Mouse (Mus musculus): ENCODE results near the gene Orc1.

Orc1 gene

GRCm38 (mm10) chr4:108578840-108579742 lies at the start of gene Orc1, which contains the start of gene Prpf38a:
Gene Orc1 (plus strand): TSS chr4:108579423.
Gene Prpf38a (minus strand): TSS chr4:108579336.
- DNase-seq: peak; percentile 98

GRCm38 (mm10) chr4:108539701-108540100 lies 39.5 kb upstream of the Orc1 start:
- no peak for DNase-seq

GRCm38 (mm10) chr4:108565026-108565425 lies 14.2 kb upstream of the Orc1 start:
- no peak for DNase-seq

GRCm38 (mm10) chr4:108572644-108573043 lies 6.6 kb upstream of the Orc1 start:
- no peak for DNase-seq

GRCm38 (mm10) chr4:108579743-108580411 lies 654 bp downstream of the Orc1 start:
- DNase-seq: no peak

- no peak for DNase-seq
Observed at GRCm38 (mm10) chr4:108593376-108593775, 14.2 kb downstream of the Orc1 start.

- DNase-seq: no peak
Observed at GRCm38 (mm10) chr4:108595785-108596184, 16.6 kb downstream of the Orc1 start.

- DNase-seq: no peak
Observed at GRCm38 (mm10) chr4:108598306-108598705, 19.1 kb downstream of the Orc1 start.

GRCm38 (mm10) chr4:108601870-108602269 lies 22.6 kb downstream of the Orc1 start:
- no peak for DNase-seq

- DNase-seq: no peak
Observed at GRCm38 (mm10) chr4:108608651-108609050, 29.4 kb downstream of the Orc1 start.

- DNase-seq: no peak
Observed at GRCm38 (mm10) chr4:108610935-108611334, 31.7 kb downstream of the Orc1 start.

GRCm38 (mm10) chr4:108618586-108618985 lies 39.4 kb downstream of the Orc1 start:
- DNase-seq: no peak

- peak; percentile 52 for DNase-seq
Observed at GRCm38 (mm10) chr4:108619165-108619564, 39.9 kb downstream of the Orc1 start.

GRCm38 (mm10) chr4:108619587-108620341 lies 40.5 kb downstream of the Orc1 start, which contains the start of gene Cc2d1b:
Gene Cc2d1b (plus strand): TSS chr4:108619940.
- DNase-seq: peak; percentile 93

- no peak for DNase-seq
Observed at GRCm38 (mm10) chr4:108620536-108620935, 41.3 kb downstream of the Orc1 start.

- no peak for DNase-seq
Observed at GRCm38 (mm10) chr4:108621504-108621903, 42.3 kb downstream of the Orc1 start.

GRCm38 (mm10) chr4:108627066-108627465 lies 47.8 kb downstream of the Orc1 start:
- DNase-seq: no peak

GRCm38 (mm10) chr4:108629363-108629880 lies 50.2 kb downstream of the Orc1 start:
- DNase-seq: no peak

GRCm38 (mm10) chr4:108630096-108630495 lies 50.9 kb downstream of the Orc1 start:
- DNase-seq: no peak

GRCm38 (mm10) chr4:108631616-108632015 lies 52.4 kb downstream of the Orc1 start:
- DNase-seq: no peak

GRCm38 (mm10) chr4:108633703-108634102 lies 54.5 kb downstream of the Orc1 start:
- no peak for DNase-seq

GRCm38 (mm10) chr4:108634696-108635095 lies 55.5 kb downstream of the Orc1 start:
- DNase-seq: peak; percentile 18

GRCm38 (mm10) chr4:108635101-108635500 lies 55.9 kb downstream of the Orc1 start:
- DNase-seq: peak; percentile 11

Measured in retina, postnatal 1 day (tissue).